Mouse (Mus musculus) left cerebral cortex, postnatal 4 days (tissue): ENCODE measurements at regions not wholly inside any gene's neighbourhood (a gene's known extent, or its start where the extent isn't known, plus 50 kb on each side); places are given as distances from the start of the nearest gene placed in this dataset.

Experiments
- DNase-seq: peaks from one replicate; pipeline ENCODE4 v3.0.0-alpha.2; 2022
- intact Hi-C: fragments of 180-260 bp; cut with DNase I; formaldehyde crosslinking; loops from one replicate; pipeline ENCODE4 v1.15.1; 2025

DNA sequence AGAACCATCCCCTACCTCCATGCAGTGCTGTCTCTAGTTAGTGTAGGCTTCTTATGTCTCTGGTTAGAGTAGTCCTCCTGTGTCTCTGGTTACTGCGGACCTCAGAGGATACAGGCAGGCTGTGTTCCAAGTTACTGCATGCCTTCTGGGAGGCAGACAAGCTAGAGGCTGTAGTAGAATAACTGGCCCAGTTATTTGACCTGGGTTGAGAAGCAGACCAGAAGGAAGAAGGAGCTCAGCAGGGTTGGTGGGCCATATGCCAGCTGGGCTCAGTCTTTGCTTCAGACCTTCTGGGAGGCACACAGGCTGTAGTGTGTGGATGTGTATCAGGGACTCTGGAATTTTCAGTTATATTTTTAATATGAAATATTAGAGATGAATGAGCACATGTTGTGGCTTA, 581.6 kb upstream of the Bche start:
- intact Hi-C loops = no loop called here
- DNase-seq = peak; percentile 8

DNA sequence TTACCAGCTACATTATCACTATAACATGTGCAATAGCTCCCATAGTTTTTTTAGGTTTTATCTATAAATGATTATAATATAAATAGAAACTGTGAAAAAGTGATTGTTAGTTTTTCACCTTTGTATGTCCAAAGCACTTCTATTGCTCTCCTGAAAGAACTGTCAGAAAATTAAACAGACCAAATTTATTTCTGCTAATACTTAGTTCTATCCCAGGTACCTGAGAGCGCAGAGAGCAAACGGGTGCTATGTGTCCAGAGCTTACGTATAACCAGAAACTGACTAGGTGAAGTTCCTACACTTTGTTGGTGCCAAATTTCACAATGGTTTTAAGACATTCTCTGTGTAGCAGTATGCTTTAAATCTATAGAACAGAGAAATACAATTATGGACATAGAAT, 535.4 kb upstream of the Bche start:
- DNase-seq = no peak
- intact Hi-C loops = no loop called here
